Mouse (Mus musculus): Measurements from ENCODE around the gene Hus1.

Gene Hus1

DNA sequence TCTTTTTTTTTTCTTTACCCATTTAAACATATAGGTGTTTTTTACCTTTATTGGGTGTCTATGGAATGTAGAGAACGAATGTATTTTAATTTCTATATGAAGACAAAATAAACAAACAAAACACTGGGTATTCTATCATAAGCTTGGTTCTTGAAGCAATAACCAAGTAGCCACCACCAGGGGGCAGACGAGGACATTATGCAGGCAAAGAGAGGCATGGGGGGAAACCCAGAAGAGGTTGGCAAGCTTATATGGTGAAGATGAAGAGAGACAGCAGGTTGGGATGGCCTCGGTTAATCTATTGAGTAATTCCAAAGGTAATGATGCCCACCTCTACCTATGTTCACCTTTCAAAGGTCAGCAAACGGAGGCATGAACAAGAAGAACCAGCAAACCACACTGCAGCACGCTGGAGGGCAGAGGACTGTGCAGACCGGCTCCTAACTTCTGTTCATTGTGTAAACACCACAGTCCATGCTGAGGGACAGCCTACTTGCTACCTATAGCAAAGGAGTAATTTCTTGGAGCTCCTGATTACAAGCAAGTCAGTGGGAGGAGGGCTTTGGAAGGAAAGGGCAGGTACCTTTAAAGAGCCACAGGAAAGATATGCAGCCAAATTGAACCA lies 27.6 kb downstream of the Hus1 start:
- in situ Hi-C loops (cut with MboI; ENCODE audit: low sequenced_read_pairs): no loop called here

GRCm38 (mm10) chr11:8978154-8978553 lies 32.8 kb downstream of the Hus1 start:
- in situ Hi-C loops (cut with MboI; ENCODE audit: low sequenced_read_pairs): no loop called here

DNA sequence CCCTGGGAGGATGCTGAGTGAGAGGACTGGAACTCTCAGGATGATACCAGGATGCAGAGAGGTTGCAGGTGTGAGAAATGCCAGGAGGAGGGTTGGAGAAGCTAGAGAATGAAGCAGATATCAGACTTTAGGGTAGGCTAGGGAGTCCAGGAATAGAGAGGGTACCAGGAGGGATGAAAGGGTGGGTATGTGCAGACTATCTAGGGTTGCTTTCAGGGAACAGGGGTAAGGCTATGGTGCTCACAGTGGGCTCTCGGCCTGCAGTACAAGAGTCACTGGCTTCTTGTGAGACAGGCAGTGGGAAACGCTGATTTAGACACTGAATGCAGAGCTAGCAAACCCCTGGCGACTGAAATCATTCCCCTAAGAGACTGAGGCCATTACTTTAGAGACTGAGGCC lies 37.8 kb downstream of the Hus1 start, which contains the start of gene Pkd1l1:
TSS of gene Pkd1l1 (minus strand) at position 101 of the 400 bp plus-strand sequence.
- in situ Hi-C loops (cut with MboI; ENCODE audit: low sequenced_read_pairs): no loop called here

DNA sequence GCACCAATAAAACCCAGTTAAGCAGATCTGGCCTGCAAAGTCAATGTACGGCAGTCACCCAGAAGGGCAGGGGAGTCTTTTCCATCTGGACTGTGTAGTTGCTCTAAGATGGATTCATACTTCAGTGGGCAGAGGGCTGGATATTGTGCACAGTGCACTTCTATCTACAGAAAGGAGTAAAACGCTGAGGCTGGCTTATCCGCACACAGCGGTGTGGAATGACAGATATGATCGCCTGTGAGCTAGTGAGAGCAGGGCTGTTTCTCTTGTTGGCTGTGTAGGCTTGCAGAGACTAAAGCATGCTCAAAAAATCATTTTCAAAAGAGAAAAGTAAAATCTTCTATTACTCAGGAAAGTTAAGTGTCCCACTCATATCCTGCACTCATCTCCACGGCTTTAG lies 38.9 kb downstream of the Hus1 start:
- in situ Hi-C loops (cut with MboI; ENCODE audit: low sequenced_read_pairs): no loop called here

- in situ Hi-C loops (cut with MboI; ENCODE audit: low sequenced_read_pairs): no loop called here
Observed at GRCm38 (mm10) chr11:8970509-8970908, 40.5 kb downstream of the Hus1 start.

DNA sequence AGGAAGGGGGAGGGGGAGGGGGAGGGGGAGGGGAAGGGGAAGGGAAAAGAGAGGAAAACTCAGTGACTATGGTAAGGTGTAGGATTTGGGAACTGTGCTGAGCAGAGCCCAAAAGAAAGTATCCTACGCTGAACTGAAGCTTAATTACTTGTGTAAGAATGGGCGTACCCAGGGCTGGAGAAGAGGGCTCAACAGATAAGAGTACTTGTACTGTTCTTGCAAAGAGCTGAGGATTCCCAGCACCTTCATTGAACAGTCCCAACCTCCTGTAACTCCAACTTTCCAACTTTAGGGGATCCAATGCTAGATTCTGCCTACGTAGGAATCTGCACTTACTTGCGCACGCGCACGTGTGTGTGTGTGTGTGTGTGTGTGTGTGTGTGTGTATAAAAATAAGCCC lies 42.9 kb downstream of the Hus1 start:
- in situ Hi-C loops (cut with MboI; ENCODE audit: low sequenced_read_pairs): no loop called here

DNA sequence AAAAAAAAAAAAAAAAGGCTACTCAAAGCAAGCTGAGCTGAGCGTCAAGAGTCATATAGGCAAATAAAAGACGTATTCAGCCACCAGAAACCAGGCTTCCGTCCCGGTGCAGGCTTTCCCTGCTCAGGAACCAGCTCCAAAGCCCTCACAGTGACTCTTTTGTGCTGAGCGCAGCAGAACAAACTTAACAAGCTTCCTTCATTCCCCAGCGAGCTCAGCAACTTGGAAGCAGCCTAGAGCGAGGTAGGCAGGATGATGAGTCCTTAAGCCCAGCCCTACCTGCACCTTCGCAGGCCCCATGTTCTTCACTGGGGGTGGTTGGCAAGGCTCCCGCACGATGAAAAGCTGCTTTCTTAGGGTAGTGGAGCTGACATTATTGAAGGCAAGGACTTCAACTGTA lies 52.4 kb downstream of the Hus1 start:
- in situ Hi-C loops (cut with MboI; ENCODE audit: low sequenced_read_pairs): no loop called here

DNA sequence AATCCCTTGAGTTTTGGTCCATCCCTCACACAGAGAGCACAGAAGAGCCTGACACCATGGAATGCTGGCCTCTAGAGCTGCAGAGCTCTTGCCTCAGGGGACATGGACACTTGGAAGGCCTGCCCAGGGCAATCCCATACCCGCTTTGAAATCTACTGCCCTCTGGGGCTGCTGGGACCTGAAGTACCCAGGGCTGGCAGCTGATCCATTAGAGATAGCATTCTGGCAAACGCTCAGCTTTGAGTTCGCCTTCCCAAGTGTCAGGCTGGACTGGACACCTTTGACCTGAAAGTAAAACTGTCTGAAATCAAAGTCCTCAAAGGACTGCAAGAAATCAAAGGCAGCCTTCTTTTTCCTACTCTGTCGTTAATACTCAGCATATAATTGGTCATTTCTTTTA lies 52.9 kb downstream of the Hus1 start:
- in situ Hi-C loops (cut with MboI; ENCODE audit: low sequenced_read_pairs): no loop called here

DNA sequence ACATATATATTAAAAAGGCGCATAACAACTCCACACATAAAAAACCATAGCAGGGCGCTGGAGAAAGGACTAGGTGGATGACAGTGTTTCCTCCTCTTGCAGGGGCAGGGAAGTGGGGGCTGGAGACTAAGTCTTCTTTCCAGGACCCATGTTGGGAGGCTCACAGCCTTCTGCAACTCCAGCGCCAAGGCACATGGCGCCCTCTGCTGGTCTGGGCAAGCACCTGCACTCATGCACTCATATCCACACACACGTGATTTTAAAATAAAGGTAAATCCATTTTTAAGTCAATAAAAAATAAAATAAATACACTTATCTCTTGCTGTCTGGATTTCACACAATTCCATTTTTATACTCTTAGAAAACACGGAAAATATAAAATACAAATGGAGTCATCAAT lies 54.0 kb downstream of the Hus1 start:
- in situ Hi-C loops (cut with MboI; ENCODE audit: low sequenced_read_pairs): no loop called here

GRCm38 (mm10) chr11:8955678-8956077 lies 55.3 kb downstream of the Hus1 start:
- in situ Hi-C loops (cut with MboI; ENCODE audit: low sequenced_read_pairs): no loop called here

GRCm38 (mm10) chr11:8949765-8950430 lies 61.1 kb downstream of the Hus1 start:
- in situ Hi-C loops (cut with MboI; ENCODE audit: low sequenced_read_pairs): no loop called here

DNA sequence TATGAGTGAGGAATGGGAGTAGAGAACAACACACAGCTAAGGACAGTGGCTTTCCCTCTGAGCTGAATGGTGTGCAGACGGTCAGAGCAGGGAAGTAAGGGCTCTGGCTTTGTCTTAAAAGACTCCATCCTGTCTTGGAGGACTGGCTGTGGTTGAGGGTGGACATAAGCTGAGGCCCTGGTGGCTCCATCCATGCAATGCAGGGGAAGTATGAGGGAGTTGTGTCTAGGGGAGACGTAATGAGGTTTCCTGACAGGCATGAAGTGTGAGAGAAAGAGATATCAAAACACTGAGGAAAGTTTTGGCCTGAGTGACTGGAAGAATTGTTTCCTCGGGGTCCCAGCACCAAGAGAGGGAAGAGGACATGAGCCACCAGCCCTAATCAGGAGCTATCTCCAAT lies 62.1 kb downstream of the Hus1 start:
- in situ Hi-C loops (cut with MboI; ENCODE audit: low sequenced_read_pairs): no loop called here

DNA sequence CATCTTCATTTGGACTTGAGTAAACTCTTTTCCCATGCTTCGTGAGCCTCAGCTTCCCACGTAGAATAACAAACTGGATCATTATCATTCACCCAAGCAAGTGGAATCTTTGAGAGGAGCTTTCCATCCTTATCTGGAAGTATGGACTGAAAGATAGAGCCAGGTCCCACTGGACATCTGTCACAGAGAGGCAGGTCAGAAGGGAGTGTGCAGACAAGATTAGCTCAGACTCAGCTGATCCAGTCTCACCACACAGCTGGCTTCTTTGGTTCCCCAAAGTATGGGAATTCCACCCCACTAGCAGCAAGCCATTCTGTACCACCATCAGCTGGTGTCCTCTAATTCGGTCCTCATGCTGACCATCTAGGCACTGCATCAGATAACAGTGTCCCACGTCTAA lies 66.9 kb downstream of the Hus1 start:
- in situ Hi-C loops (cut with MboI; ENCODE audit: low sequenced_read_pairs): no loop called here

All from CH12F3 (cell line).